Mouse (Mus musculus) heart, postnatal 0 days (tissue): ENCODE data around the gene Gm10272. TPM values are rescaled to one million over a fixed set of nuclear protein-coding genes. Genes with fewer than 3 reads are reported as not detected.
"Not testable (repeated sequence)": the region's sequence is repeated elsewhere in the genome, so short reads cannot be mapped to it uniquely, and the experiment has no call there.

Experiments used
- ATAC-seq: fragments of 200-750 bp; cut with Nextera tagmentation; 2 replicates; pipeline ENCODE4 v1.8.0; 2017; ENCODE audit warnings: low read depth, moderate number of reproducible peaks, moderate library complexity; ENCODE audit not compliant: insufficient read depth
- DNase-seq: peaks from one replicate; pipeline ENCODE4 v3.0.0-alpha.2; 2016; ENCODE audit warnings: low spot score
- H3K27ac ChIP-seq: fragments of 300-500 bp; sonication (generic); 2 replicates; pipeline ENCODE4 v1.5.1; 2014; ENCODE audit warnings: low read depth, mild to moderate bottlenecking
- H3K27me3 ChIP-seq: fragments of 300-500 bp; sonication (generic); 2 replicates; pipeline ENCODE4 v1.6.1; 2014; ENCODE audit warnings: low read length, mixed read lengths; ENCODE audit not compliant: control insufficient read depth, insufficient read depth
- H3K36me3 ChIP-seq: fragments of 300-500 bp; sonication (generic); replicated peaks from 2 replicates; pipeline ENCODE4 v1.6.1; 2014; ENCODE audit warnings: low read length, mixed read lengths; ENCODE audit not compliant: control insufficient read depth, insufficient read depth
- H3K4me1 ChIP-seq: fragments of 300-500 bp; sonication (generic); 2 replicates; pipeline ENCODE4 v1.6.1; 2014; ENCODE audit warnings: antibody characterized with exemption; ENCODE audit not compliant: control insufficient read depth, insufficient read depth
- H3K4me2 ChIP-seq: fragments of 300-500 bp; sonication (generic); 2 replicates; pipeline ENCODE4 v1.6.1; 2014; ENCODE audit warnings: low read depth, mild to moderate bottlenecking, low read length, moderate library complexity
- H3K4me3 ChIP-seq: fragments of 300-500 bp; sonication (generic); 2 replicates; pipeline ENCODE4 v1.5.1; 2014; ENCODE audit warnings: low read depth, low read length
- H3K9ac ChIP-seq: fragments of 300-500 bp; sonication (generic); replicated peaks from 2 replicates; pipeline ENCODE4 v1.6.1; 2014; ENCODE audit warnings: low read depth, low read length, mixed read lengths
- H3K9me3 ChIP-seq: fragments of 300-500 bp; sonication (generic); replicated peaks from 2 replicates; pipeline ENCODE4 v1.6.1; 2016; ENCODE audit warnings: low read length; ENCODE audit not compliant: control insufficient read depth
- CTCF ChIP-seq: IDR thresholded peaks from 2 replicates; pipeline ENCODE4 v1.5.1; 2016; ENCODE audit warnings: antibody characterized with exemption, control low read depth, low read depth
- EP300 ChIP-seq: IDR thresholded peaks from 2 replicates; pipeline ENCODE4 v1.6.1; 2016; ENCODE audit warnings: antibody characterized with exemption, low read depth
- whole genome bisulfite sequencing: fragments of 180-500 bp; shearing (Covaris S2); extraction: QIAGEN DNeasy Blood & Tissue Kit; methylation state at CpG from one replicate; pipeline ENCODE4 v1.1.7; 2014; 5-methylcytosine and 5-hydroxymethylcytosine counted together
- polyA plus RNA-seq: library from polyadenylated mRNA; unstranded; fragments of >200 nt; fragmentation: Nextera tagmentation; extraction: Ambion mirVana; gene quantifications from 2 replicates; pipeline ENCODE4 v1.2.1, GENCODE M21; 2015
- total RNA-seq: library from RNA; depleted of rRNA; stranded (reverse); fragments of >200 nt; gene quantifications from 2 replicates; pipeline ENCODE4 v1.2.3, GENCODE M21; 2014; ENCODE audit warnings: low replicate concordance

Gene Gm10272
- total and polyA plus RNA-seq, 2 experiments from 2014 or later: not detected

GRCm38 (mm10) chr10:77729241-77729640, 22.8 kb downstream of the Gm10272 start:
- no peak for DNase-seq
- ATAC-seq: no peak
- H3K4me1 ChIP-seq: no peaks in the 10 kb centered on the region
- H3K4me2 ChIP-seq: no peak overlapping the region
- no peak overlapping the region for H3K4me3 ChIP-seq
- H3K27me3 ChIP-seq: no peaks in the 10 kb centered on the region
- WGBS: 49% methylated on average over 4 of the region's 4 CpGs
- no peak overlapping the region for H3K9ac ChIP-seq
- H3K9me3 ChIP-seq: no peaks in the 10 kb centered on the region
- no peak overlapping the region for H3K27ac ChIP-seq
- TF ChIP-seq EP300 (no peak), CTCF (no peak; the same call in 1 of the 2 replicates)
- H3K36me3 ChIP-seq: no peaks in the 10 kb centered on the region

DNA sequence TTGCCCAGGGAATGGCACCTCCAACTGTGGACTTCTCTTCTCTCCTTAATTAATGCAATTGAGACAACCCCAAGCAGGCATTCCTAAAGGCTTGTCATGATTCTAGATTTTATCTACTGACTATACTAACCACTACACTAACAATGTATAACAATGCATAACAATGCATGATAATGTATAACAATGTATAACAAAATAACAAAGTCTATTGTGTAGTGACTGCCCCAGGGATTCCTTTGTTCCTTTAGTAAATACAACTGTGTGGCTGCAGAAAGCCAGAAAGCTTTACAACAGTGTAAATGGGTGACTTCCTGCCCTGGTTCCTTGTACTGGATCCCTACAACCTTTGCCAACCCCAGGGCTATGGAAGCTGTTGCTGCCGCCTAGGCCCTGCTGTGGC, 29.5 kb downstream of the Gm10272 start:
- no peak for DNase-seq
- 86% methylated on average over 1 of the region's 1 CpGs for WGBS

DNA sequence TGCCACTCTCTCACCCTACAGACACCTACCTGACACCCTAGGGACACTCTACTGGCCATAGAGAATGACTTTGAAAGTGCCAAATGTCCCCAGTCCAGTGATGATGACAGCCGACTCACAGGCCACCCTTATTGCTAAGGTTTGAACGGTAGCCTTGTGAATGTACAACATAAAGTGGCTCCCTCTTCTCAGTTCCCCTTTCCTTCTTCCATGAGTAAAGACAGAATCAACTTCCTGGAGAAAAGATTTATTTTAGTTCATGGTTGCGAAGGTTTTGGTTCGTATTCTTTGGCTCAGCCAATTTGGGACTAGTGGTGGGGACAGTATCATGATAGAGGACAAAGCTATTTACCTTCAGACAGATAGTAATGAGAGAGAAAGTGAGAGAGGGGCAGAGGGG, 32.5 kb downstream of the Gm10272 start:
- no peak for ATAC-seq
- Histone ChIP-seq H3K4me3 (no peak overlapping the region), H3K4me1 (no peaks in the 10 kb centered on the region), H3K4me2 (no peak overlapping the region), H3K36me3 (no peaks in the 10 kb centered on the region), H3K9ac (no peak overlapping the region), H3K27me3 (no peaks in the 10 kb centered on the region), H3K9me3 (no peaks in the 10 kb centered on the region; the same call in 1 of the 2 replicates), H3K27ac (no peak overlapping the region)
- TF ChIP-seq EP300 (no peak), CTCF (no peak)
- DNase-seq: no peak
- 76% methylated on average over 4 of the region's 4 CpGs for WGBS

More for the DNA sequence above, 29.5 kb downstream of the Gm10272 start:
- Histone ChIP-seq H3K9me3 (no peaks in the 10 kb centered on the region; the same call in 1 of the 2 replicates), H3K4me1 (no peaks in the 10 kb centered on the region), H3K27me3 (no peaks in the 10 kb centered on the region), H3K27ac (no peak overlapping the region), H3K4me2 (no peak overlapping the region), H3K36me3 (no peaks in the 10 kb centered on the region), H3K4me3 (no peak overlapping the region), H3K9ac (no peak overlapping the region)
- no peak for ATAC-seq
- TF ChIP-seq EP300 (no peak), CTCF (no peak)

GRCm38 (mm10) chr10:77741924-77742688, 35.7 kb downstream of the Gm10272 start, which contains the start of gene Gm18596:
Gene Gm18596 (minus strand): TSS chr10:77742638.
- 53% methylated on average over 4 of the region's 5 CpGs for WGBS
- not testable (repeated sequence) for ATAC-seq, H3K36me3 ChIP-seq, H3K9me3 ChIP-seq, H3K27ac ChIP-seq, H3K4me2 ChIP-seq, H3K9ac ChIP-seq, DNase-seq, H3K4me3 ChIP-seq, H3K4me1 ChIP-seq, H3K27me3 ChIP-seq

DNA sequence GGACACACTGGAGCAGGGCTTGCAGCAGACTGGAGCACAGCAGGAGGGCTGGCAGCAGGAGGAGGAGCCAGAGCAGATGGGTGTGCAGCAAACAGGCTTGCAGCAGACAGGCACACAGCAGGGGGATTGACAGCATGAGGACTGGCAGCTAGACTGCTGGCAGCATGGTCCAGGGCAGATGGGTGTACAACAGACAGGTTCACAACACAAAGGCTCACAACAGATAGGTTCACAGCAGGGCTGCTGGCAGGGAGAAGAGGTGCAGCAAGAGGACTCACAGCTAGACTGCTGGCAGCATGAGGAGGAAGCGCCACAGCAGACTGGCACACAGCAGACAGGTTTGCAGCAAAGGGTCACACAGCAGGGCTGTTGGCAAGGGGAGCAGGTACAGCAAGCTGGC, 44.3 kb downstream of the Gm10272 start:
- H3K4me1 ChIP-seq, ATAC-seq, H3K27ac ChIP-seq, H3K27me3 ChIP-seq, H3K9me3 ChIP-seq, H3K36me3 ChIP-seq, DNase-seq, H3K9ac ChIP-seq, H3K4me2 ChIP-seq, H3K4me3 ChIP-seq: not testable (repeated sequence)
- WGBS: 53% methylated on average over 1 of the region's 1 CpGs

DNA sequence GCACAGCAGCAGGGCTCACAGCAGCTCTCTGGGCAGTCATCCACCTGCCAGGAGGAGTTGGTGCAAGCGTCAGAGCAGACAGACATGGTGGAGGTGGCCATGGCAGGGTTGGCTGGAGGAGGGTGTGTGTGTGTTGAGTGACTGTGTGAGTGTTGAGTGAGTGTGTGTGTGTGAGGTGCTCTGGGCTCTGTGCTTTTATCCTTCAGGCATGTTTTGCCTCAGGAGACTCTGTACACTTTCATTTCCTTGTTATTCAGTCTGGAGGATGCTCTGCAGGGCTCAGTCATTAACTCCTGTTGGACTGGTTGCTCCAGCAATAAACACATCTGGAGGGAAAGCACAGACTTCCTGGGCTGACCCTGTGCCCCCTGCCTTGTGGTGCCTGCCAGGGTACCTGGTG, 44.8 kb downstream of the Gm10272 start, which contains the start of gene Gm9736:
Gm9736 (minus strand) TSS at position 101 of the 400 bp plus-strand sequence.
- H3K36me3 ChIP-seq, ATAC-seq, H3K9ac ChIP-seq, H3K4me2 ChIP-seq, H3K4me1 ChIP-seq, H3K27me3 ChIP-seq, H3K4me3 ChIP-seq, DNase-seq, H3K9me3 ChIP-seq, H3K27ac ChIP-seq: not testable (repeated sequence)
- WGBS: 13% methylated on average over 1 of the region's 1 CpGs

DNA sequence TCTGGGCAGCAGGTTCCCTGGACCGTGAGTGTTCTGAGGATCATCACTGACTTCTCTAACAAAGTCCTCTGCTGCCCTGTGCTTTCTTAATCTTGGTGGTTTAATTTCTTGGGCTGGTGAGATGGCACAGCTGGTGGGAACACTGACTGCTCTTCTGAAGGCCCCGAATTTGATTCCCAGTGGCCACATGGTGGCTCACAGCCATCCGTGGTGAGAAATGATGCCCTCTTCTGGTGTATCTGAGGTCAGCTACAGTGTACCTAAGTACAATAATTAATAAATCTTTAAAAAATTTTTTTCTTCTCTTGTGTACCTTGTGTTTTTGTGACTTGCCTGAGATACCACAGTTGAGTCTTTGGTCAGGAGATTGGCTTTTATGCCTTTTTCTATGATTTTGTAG, 45.9 kb downstream of the Gm10272 start:
- not testable (repeated sequence) for H3K27ac ChIP-seq, H3K4me1 ChIP-seq, H3K9ac ChIP-seq, ATAC-seq, H3K4me2 ChIP-seq, H3K27me3 ChIP-seq, H3K9me3 ChIP-seq, H3K36me3 ChIP-seq, H3K4me3 ChIP-seq, DNase-seq
- 65% methylated on average over 3 of the region's 3 CpGs for WGBS
